Mouse (Mus musculus) E14TG2a.4 (cell line): ENCODE data around the gene Chst11.

Source experiments
- CTCF ChIP-seq: conservative IDR thresholded peaks from 2 replicates; pipeline ENCODE4 v1.5.1; 2014; ENCODE audit warnings: low read length
- NANOG ChIP-seq: IDR thresholded peaks from 2 replicates; pipeline ENCODE4 v1.6.1; 2014; ENCODE audit warnings: borderline replicate concordance, low read length, mixed read lengths

DNA sequence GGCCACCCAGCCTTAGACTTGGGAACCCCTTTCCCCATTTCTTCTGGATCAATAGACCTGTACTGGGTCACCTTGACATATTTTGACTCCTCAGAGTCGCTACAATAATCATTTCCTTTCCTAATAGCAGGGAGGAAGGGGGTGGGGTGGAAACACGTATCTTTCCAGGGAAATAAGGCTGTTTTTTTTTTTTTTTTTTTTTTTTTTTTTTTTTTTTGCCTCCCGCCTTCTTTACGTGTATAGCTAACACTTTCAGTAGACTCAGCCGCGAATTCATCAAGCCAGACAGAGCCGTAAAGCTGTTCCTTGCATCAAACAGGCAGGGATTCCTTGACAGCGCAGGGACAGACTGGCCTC, 1.7 kb downstream of the Chst11 start:
- TF ChIP-seq CTCF (no peak), NANOG (no peak)
